Mouse (Mus musculus): ENCODE results near the gene Olfr1058.
"Not testable (repeated sequence)": the region's sequence is repeated elsewhere in the genome, so short reads cannot be mapped to it uniquely, and the experiment has no call there.

Gene Olfr1058

GRCm38 (mm10) chr2:86388461-86388860 lies at the start of gene Olfr1058:
Gene Olfr1058 (minus strand): TSS chr2:86388561.
- DNase-seq: not testable (repeated sequence)

- not testable (repeated sequence) for DNase-seq
Observed at GRCm38 (mm10) chr2:86428511-86428910, 40.1 kb upstream of the Olfr1058 start.

- DNase-seq: not testable (repeated sequence)
Observed at GRCm38 (mm10) chr2:86426649-86427048, 38.3 kb upstream of the Olfr1058 start, which contains the start of gene Olfr1062. Gene Olfr1062 (minus strand): TSS chr2:86426749.

- no peak for DNase-seq
Observed at GRCm38 (mm10) chr2:86413950-86414349, 25.6 kb upstream of the Olfr1058 start, which contains the start of gene Olfr1061. Gene Olfr1061 (minus strand): TSS chr2:86414050.

- no peak for DNase-seq
Observed at GRCm38 (mm10) chr2:86395114-86395513, 6.8 kb upstream of the Olfr1058 start.

GRCm38 (mm10) chr2:86378293-86378692 lies 10.1 kb downstream of the Olfr1058 start, which contains the start of gene Olfr1057:
Gene Olfr1057 (minus strand): TSS chr2:86378393.
- DNase-seq: no peak

- not testable (repeated sequence) for DNase-seq
Observed at GRCm38 (mm10) chr2:86366342-86366741, 22.0 kb downstream of the Olfr1058 start.

- DNase-seq: no peak
Observed at GRCm38 (mm10) chr2:86362369-86362768, 26.0 kb downstream of the Olfr1058 start, which contains the start of gene Olfr1056. Gene Olfr1056 (minus strand): TSS chr2:86362469.

- not testable (repeated sequence) for DNase-seq
Observed at GRCm38 (mm10) chr2:86351751-86352150, 36.6 kb downstream of the Olfr1058 start.

- no peak for DNase-seq
Observed at GRCm38 (mm10) chr2:86350184-86350583, 38.2 kb downstream of the Olfr1058 start, which contains the start of gene Olfr1055. Gene Olfr1055 (minus strand): TSS chr2:86350284.

- no peak for DNase-seq
Observed at GRCm38 (mm10) chr2:86335333-86335732, 53.0 kb downstream of the Olfr1058 start, which contains the start of gene Olfr1054. Gene Olfr1054 (minus strand): TSS chr2:86335433.
